In the genomic region with DNA sequence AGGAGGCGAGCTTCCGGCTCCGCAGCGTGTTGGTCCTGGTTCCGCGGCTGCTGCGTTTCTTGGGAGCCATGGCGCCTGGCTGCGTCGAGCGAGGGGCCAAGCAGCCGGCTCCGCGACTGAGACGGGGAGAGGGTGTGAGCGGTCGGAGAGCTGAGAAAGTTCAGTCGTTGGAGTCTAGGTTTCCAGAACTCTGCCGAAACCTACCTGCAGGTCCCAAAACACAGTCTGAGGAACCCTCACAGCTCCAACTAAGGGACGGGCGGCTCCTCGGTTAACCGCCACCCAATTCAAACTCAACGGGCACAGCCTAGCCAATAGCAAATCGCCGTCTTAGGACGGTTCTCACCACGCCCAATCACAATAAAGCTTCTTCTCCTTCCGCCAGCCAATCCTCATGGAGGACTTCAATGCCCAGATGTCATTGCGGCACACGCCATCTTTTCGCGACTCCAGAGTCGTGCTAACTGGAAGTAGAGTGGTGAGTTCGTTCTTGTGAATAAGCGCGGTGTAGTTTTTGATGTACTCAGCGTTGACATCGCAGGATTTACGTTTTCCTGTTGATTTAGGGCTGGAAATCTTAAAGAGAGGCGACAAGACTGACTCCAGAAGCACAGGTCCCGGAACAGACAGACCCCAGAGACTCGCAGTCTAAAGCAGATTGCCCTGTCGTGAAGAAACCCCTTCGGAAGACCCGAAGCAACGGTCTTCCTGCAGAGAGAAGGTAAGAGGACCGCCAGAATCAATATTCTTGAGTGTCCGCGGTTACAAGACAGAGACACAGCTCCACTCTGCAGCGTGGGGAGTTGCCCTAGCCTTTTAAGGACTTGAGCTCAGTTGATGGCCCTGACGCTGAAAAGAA, we compare ENCODE assay signal across 8 mouse cellular contexts. TPM values are rescaled to one million over a fixed set of nuclear protein-coding genes. Genes with fewer than 3 reads are reported as not detected.
A peak's percentile ranks its signal among the peaks of the same experiment; 100 is the strongest.
DNase-seq lines count a peak whose midpoint lies in the region; ATAC-seq and TF ChIP-seq lines count a peak whose summit lies in the region.

A gene (plus strand): TSS at position 436 of the 859 bp plus-strand sequence.

- peaks cover 24% of the 10 kb centered on the region for H3K4me1 ChIP-seq in hindbrain, embryonic 13.5 days (replicated peaks)

- no peak for TF ChIP-seq CTCF in Patski (IDR thresholded peaks at IDR 0.05)

- peak within 1 kb of the TSS; percentile 78 for H3K9ac ChIP-seq in hindbrain, embryonic 13.5 days

- no peak within 1 kb of the TSS for H3K27ac ChIP-seq in hindbrain, embryonic 13.5 days

- in situ Hi-C loops in Patski (cut with MboI; ENCODE audit: low pct_unique_long_range_greater_than_20kb): no loop called here

- H3K4me3 ChIP-seq in hindbrain, embryonic 13.5 days: peak within 1 kb of the TSS; percentile 61

- under 1% methylated on average over 52 of the region's 52 CpGs for WGBS in hindbrain, embryonic 13.5 days

- H3K36me3 ChIP-seq in hindbrain, embryonic 13.5 days: peaks cover 30% of the 10 kb centered on the region

- H3K9me3 ChIP-seq in hindbrain, embryonic 13.5 days: no peaks in the 10 kb centered on the region

- POLR2A ChIA-PET in Patski (lab: Charles Lee): interaction anchor here (0.6 kb wide), 1 partner anchor 274 kb away, joined by 5 read pairs; no protein-coding TSS in a partner anchor

- H3K27me3 ChIP-seq in Patski: no peaks in the 10 kb centered on the region
- H3K27me3 ChIP-seq in hindbrain, embryonic 13.5 days: no peaks in the 10 kb centered on the region

- H3K4me2 ChIP-seq in hindbrain, embryonic 13.5 days: peak within 1 kb of the TSS; percentile 91

- CTCF ChIA-PET in Patski (lab: Charles Lee): interaction anchor here (0.9 kb wide), 1 partner anchor 123 kb away, joined by 3 read pairs; no protein-coding TSS in a partner anchor

- peak; percentile 82 for DNase-seq in Patski (ENCODE audit: low read depth, low spot score)
- peak; percentile 93 to 96 for DNase-seq in cerebellum, postnatal 14 days
- peak; percentile 93 to 94 for DNase-seq in frontal cortex, postnatal 14 days (ENCODE audit: low spot score in 2 of 2)
- DNase-seq in layer of hippocampus, postnatal 25 days (ENCODE audit: extremely low spot score in 1 of 2, low spot score in 1 of 2): peak; percentile 81 to 89
- peak; percentile 97 for DNase-seq in lung, postnatal 25 days (ENCODE audit: low spot score)
- DNase-seq in retina, embryonic 14.5 days (ENCODE audit: low spot score): peak; percentile 99
- DNase-seq in thymus, postnatal 4 days: peak; percentile 91

- peak; percentile 97 for ATAC-seq in Patski
- peak; percentile 98 for ATAC-seq in hindbrain, embryonic 13.5 days (ENCODE audit: low FRiP score)

RNA-seq across cellular contexts. Expression of the gene that starts here (rescaled TPM):
- 8.9 TPM for polyA plus RNA-seq in Patski (2021)
- polyA plus RNA-seq in hindbrain, embryonic 13.5 days (2015; fragmentation: Nextera tagmentation; extraction: Ambion mirVana): 13.1 and 15.9 TPM in 2 replicates
- total RNA-seq in layer of hippocampus, postnatal 25 days (2021): 10 to 100 TPM; 20.1 to 20.4 TPM
